Mouse (Mus musculus): ENCODE measurements around the gene Gpr160. TPM values are rescaled to one million over a fixed set of nuclear protein-coding genes. Genes with fewer than 3 reads are reported as not detected.

Gpr160 gene
- total RNA-seq, 2 experiments from 2014 or later: 0.50 to 0.81 TPM

DNA sequence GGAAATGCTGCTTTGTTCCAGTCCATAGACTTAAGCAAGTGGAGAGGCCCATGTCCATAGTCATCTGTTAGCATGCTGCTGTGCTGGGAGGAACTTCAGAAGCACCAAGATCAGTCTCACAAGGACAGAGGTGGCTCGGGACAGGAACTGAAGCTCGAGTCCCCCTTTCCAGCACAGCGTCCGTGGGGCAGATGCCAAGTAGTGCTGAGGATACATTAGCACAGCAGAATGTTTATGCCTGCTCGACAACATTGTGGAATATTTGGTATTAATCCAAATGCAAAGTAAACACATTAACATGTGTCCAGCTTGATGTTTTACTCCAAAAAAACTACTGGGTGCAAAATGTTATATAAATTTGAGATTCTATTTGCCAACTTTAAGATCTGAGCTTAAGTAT, 41.0 kb downstream of the Gpr160 start:
- DNase-seq: no peak
- intact Hi-C loops (cut with DNase I): no loop called here

DNA sequence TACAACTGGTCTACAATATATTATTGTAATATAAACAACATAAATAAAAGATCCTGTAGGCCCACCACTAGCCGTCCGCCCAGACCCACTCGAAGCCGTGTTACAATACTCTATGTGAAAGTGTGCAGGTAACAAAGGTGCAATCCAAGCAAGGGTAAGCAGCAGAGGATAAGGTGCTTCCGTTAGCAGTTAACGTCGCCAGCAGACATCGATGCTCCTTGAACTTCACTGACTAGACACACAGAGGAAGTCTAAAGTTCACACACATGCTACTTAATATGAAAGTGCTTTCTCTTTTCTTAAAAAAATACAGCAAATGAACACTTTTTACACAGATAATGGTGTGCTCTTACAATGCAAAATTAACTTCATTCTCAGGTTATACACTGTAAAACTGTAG, 43.7 kb downstream of the Gpr160 start:
- no peak for DNase-seq
- intact Hi-C loops (cut with DNase I): no loop called here

DNA sequence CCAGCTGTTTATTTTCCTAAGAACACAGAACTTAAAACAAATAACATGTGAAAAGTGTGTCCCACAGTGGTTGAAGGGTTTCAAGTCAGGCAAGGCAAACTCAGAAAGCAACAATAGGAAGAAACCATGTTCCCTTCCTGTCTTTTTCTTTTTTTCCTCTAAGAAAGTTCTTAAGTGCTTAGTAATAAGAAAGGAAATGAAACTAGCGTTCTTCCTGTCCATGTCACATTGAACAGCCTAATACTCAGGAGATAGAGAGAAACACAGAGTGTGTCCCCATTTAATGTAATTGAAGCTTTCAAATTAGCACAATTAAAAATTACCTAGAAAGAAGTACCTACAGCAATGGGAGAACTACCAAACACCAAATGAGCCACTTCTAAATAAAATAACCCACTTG, 48.9 kb downstream of the Gpr160 start:
- intact Hi-C loops (cut with DNase I): no loop called here
- DNase-seq: no peak

DNA sequence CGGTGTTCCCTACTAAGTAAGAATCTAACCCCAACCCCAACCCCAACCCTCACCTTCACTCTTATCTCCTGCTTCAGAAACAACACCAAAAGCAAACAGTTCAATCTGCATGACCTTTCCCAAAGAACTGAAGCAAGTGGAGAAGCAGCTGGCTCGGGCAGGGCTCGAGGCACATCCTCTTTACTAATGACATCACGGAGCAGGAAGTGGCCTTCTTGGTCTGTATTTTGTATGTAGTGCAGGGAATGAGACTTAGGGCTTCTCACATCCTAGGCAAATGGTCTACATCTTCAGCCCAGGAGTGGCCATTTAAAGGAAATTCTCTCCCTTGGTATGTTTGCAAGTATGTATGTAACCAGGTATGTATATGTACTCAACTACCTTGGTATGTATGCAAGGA, 61.4 kb downstream of the Gpr160 start:
- DNase-seq: peak in 1 of 2 experiments; percentile 9
- intact Hi-C loops (cut with DNase I): no loop called here

DNA sequence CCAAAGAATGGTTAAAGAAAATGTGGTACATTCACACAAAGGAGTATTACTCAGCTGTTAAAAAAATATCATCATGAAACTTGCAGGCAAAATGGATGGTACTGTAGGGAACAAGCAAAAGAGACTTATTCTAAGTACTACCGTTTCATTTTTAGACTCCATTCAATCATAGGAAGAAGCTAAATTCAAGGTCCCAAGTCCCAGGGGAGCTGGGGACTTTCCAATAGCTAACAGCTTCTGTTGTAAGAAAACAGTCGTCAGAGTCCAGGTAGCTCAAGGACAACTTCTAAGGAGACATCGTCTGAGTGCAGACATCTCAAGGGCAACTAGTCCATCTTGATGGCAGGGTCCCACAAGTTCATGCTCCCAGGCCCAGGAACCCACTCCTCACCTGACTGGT, 71.9 kb downstream of the Gpr160 start:
- intact Hi-C loops (cut with DNase I): no loop called here
- DNase-seq: no peak

DNA sequence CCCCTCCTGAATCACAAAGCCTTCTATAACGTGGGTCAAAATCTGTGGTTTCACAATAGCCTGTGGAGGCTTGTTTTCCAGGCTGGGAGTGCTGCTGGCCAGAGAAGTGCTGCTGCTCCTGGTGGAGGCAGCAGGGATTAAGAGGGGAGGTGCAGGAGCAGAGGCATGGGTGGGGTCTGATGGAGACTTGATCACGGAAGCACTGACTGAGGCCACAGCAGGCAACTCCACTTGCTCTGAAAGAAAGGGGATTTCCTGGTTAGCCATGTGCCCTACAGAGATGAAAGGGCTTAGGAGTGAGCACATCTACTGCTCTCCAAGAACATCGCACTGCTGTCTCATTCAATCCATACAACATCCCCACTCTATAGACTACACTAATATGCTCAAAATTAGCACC, 74.1 kb downstream of the Gpr160 start:
- intact Hi-C loops (cut with DNase I): no loop called here
- DNase-seq: peak; percentile 9 to 16

DNA sequence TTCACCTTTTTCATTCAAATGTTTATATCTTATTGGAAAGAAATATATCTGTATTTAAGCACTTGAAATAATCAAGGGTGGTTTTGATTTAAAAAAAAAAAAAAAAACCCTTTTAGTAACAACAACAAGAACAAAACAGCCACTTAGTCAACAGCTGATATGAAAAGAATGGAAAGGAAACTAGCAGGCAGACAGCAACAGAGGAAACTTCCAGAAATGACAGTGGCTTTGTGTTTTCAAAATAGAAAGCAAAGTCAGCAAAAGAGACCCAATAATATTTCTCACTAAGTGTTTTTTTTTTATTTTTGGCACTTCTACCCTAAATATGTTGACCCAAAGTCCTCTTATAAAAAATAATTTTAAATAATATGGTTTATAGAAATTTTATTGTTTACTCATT, 78.6 kb downstream of the Gpr160 start:
- DNase-seq: no peak
- intact Hi-C loops (cut with DNase I): no loop called here

Other genes with a start within 250 kb of the Gpr160 start
- not detected for gene Lrriq4, start 211.4 kb upstream of the Gpr160 start, total RNA-seq (2021)
- gene Lrrc34, start 208.1 kb upstream of the Gpr160 start, total RNA-seq (2021): not detected
- under 1 TPM in 1 of 2 experiments, not detected in 1; 0.26 TPM for gene Lrrc31, start 156.1 kb upstream of the Gpr160 start, total RNA-seq (2021)
- not detected for gene Samd7, start 109.7 kb upstream of the Gpr160 start, total RNA-seq (2021)
- 10 to 100 TPM; 45.6 to 49.9 TPM for gene Sec62, start 63.1 kb upstream of the Gpr160 start, total RNA-seq (2021)
- gene Phc3, start 113.5 kb downstream of the Gpr160 start, total RNA-seq (2021): 10 to 100 TPM; 18.3 to 18.7 TPM
- 10 to 100 TPM; 18.8 to 29.8 TPM for gene Prkci, start 139.8 kb downstream of the Gpr160 start, total RNA-seq (2021)
- gene Skil, start 239.1 kb downstream of the Gpr160 start, total RNA-seq (2021): 10 to 100 TPM; 25.9 to 26.9 TPM

All from heart, postnatal 10 days (tissue).